Mouse (Mus musculus) liver (tissue): ENCODE data around the gene Eps15.

Experiments used
- DNase-seq: peaks from one replicate; pipeline ENCODE4 v3.0.0-alpha.2; 2020; ENCODE audit warnings: mixed read lengths

The Eps15 gene

GRCm38 (mm10) chr4:109279689-109280458 lies at the start of gene Eps15:
Eps15 (plus strand) TSS chr4:109280268.
- DNase-seq: peak; percentile 97

GRCm38 (mm10) chr4:109234185-109234584 lies 45.9 kb upstream of the Eps15 start, which contains the start of gene Calr4:
Calr4 (plus strand) TSS chr4:109234485.
- DNase-seq: no peak

- no peak for DNase-seq
Measured at GRCm38 (mm10) chr4:109234806-109235350, 45.2 kb upstream of the Eps15 start.

GRCm38 (mm10) chr4:109236186-109236879 lies 43.7 kb upstream of the Eps15 start:
- no peak for DNase-seq

GRCm38 (mm10) chr4:109238428-109239268 lies 41.4 kb upstream of the Eps15 start:
- no peak for DNase-seq

GRCm38 (mm10) chr4:109241221-109241620 lies 38.8 kb upstream of the Eps15 start:
- DNase-seq: no peak

GRCm38 (mm10) chr4:109241934-109242333 lies 38.1 kb upstream of the Eps15 start:
- DNase-seq: no peak

- DNase-seq: no peak
Measured at GRCm38 (mm10) chr4:109244506-109244905, 35.6 kb upstream of the Eps15 start.

- no peak for DNase-seq
Measured at GRCm38 (mm10) chr4:109245016-109245620, 35.0 kb upstream of the Eps15 start.

- peak; percentile 60 for DNase-seq
Measured at GRCm38 (mm10) chr4:109251605-109252004, 28.5 kb upstream of the Eps15 start.

- no peak for DNase-seq
Measured at GRCm38 (mm10) chr4:109252199-109252598, 27.9 kb upstream of the Eps15 start.

- DNase-seq: peak; percentile 34
Measured at GRCm38 (mm10) chr4:109253664-109254151, 26.4 kb upstream of the Eps15 start.

GRCm38 (mm10) chr4:109254511-109254910 lies 25.6 kb upstream of the Eps15 start:
- DNase-seq: peak; percentile 66

- DNase-seq: no peak
Measured at GRCm38 (mm10) chr4:109255321-109255720, 24.7 kb upstream of the Eps15 start.

- DNase-seq: peak; percentile 15
Measured at GRCm38 (mm10) chr4:109255727-109256417, 24.2 kb upstream of the Eps15 start.

- DNase-seq: no peak
Measured at GRCm38 (mm10) chr4:109256791-109257190, 23.3 kb upstream of the Eps15 start.

GRCm38 (mm10) chr4:109257639-109258038 lies 22.4 kb upstream of the Eps15 start:
- DNase-seq: no peak

GRCm38 (mm10) chr4:109262068-109262467 lies 18.0 kb upstream of the Eps15 start:
- DNase-seq: no peak

- DNase-seq: no peak
Measured at GRCm38 (mm10) chr4:109266056-109266455, 14.0 kb upstream of the Eps15 start.

GRCm38 (mm10) chr4:109266744-109267143 lies 13.3 kb upstream of the Eps15 start:
- no peak for DNase-seq

- no peak for DNase-seq
Measured at GRCm38 (mm10) chr4:109267452-109267851, 12.6 kb upstream of the Eps15 start.

- DNase-seq: no peak
Measured at GRCm38 (mm10) chr4:109268903-109269302, 11.2 kb upstream of the Eps15 start.
